Mouse (Mus musculus): Measurements from ENCODE around the gene Slc4a1.
A peak's percentile ranks its signal among the peaks of the same experiment; 100 is the strongest.

The Slc4a1 gene

DNA sequence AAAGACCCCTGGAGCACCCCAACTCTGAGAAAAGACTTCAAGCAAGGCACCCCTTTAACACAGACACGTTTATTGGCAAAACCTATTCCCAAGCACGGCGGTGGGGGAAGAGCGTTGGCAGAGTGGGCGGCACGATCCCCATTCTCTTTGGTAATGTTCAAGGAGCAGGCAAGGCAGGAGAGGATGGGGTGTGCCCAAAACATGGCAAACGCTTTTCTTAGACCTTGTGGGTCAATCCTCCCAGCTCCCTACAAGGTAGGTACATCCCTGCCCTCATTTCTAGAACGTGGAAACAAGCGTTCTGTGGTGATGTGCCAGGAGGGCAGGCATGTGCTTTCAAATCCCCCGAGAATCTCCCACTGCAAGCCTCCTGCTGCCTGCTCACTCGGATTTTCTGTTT lies 17.2 kb downstream of the Slc4a1 start:
- no peak for DNase-seq

DNA sequence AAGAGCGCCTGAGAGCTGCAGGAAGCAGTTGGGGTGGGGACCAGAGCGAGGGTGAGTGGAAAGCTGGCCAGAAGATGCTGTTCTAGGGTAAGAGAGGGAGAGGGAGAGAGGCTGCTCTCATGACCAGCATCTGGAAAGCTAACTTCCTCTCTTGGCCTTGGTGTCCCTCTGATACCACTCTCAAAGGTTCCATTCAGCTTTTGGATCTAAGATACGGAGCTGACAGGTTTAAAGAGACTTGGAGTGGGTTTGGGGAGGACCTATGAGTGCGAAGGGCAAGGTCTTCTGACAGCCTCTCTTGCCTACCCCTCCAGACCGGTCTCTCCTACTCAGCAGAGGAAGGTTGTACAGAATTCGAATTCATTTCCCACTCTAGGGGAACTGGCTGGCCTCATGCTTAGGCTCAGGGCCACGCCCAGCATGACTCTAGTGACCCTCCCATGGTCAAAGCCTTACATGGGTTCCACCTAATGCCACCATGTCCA lies 17.9 kb downstream of the Slc4a1 start:
- DNase-seq = no peak

DNA sequence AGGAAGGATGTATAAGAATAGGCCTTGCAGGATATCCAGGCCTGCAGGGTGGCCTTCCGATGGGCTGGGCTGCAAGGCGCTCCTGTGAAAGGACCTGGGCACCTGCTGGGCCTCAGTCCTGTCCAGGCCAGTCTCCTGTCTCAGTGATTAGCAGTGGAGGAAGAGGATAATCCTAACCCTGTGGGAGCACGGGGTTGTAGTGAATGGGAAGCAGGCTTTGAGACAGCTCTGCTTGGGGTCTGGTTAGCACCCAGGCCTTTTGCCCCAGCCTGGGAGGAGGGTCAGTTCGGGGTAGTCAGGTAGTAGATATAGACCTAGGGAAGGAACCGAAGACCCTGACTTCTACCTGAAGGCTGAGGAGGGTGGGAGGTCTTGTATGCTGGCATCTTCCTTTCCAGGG lies 18.3 kb downstream of the Slc4a1 start:
- no peak for DNase-seq

DNA sequence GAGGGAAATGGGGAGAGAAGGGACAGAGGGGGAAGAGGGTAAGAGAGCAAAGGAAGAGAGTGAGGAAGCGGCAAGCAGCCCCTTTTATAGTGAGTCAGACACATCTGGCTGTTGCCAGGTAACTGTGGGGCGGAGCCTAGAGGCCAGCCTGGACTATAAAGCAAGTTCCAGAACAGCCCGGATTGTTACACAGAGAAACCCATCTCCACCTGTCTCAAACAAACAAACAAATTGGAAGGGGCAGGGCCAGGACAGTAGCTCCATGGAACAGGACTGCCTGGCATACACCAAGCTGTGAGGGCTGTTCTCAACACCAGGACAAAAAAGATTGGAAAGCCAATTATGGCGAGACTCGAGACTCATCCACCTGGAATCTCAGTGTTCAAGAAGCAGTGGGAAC lies 19.1 kb downstream of the Slc4a1 start:
- DNase-seq = no peak

DNA sequence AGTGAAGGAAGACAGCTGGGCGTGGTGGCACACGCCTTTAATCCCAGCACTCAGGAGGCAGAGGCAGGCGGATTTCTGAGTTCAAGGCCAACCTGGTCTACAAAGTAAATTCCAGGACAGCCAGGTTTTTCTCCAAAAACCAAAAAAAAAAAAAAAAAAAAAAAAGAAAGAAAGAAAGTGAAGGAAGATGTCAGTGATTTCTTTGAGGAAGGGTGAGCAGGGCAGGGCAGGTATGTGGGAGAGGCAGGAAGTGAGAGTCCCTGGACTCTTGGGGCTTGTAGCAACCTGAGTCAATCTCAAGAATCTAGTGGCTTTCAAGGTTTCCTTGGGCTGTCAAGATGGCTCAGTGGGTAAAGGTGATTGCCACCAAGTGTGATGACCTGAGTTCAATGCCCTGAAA lies 21.5 kb downstream of the Slc4a1 start:
- DNase-seq = no peak

DNA sequence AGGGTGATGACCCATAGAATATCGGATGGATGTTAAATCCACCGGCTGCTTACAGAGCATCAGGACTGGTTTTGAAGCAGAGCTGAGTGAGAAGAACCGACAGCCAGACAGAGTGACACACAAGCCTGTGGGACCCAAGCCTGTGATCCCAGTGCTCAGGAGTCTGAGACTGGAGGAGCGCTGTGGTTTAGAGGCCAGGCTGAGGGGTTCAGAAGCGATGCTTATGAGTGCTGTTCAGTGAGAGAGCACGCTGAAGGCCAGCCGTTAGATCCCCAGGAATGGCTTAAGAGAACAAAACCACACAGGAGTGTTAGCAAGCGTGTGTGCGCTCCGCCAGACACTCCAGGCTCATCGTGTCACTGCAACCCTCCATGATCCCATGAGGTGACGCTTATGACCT lies 23.3 kb downstream of the Slc4a1 start:
- DNase-seq = no peak

DNA sequence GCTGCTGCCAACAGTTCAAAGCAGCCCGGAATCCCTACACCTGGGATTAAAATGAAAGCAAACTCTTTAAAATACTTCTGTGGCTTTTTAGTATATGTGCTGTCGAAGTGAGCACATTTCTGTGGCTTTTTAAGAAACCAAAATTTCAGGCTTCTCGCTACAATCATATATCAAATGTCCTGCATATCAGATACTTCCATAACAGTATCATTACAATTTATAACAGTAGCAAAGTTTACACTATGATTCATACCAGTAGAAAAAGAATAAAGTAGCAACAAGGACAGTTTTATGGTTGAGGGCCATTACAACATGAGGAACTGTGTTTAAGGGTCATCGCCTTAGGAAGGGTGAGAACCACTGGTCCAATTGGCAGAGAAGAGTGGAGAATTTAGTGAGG lies 24.9 kb downstream of the Slc4a1 start:
- DNase-seq = no peak

DNA sequence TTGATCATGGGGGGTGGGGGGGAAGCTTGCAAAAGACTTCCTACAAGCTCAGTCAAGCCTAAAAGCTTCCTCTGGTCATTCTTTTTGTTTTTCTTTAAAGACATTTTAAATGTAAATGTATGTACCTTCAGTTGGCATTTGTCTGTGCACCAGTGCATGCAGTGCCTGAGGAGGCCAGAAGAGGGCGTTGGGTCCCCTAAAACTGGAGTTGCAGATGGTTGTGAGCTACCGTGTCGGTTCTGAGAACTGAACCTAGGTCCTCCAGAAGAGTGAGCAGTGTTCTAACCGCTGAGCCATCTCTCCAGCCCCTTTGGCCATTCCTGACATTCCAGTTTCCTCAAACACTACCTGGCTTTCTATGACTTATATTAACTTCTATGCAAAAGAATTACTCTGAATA lies 26.4 kb downstream of the Slc4a1 start:
- no peak for DNase-seq

DNA sequence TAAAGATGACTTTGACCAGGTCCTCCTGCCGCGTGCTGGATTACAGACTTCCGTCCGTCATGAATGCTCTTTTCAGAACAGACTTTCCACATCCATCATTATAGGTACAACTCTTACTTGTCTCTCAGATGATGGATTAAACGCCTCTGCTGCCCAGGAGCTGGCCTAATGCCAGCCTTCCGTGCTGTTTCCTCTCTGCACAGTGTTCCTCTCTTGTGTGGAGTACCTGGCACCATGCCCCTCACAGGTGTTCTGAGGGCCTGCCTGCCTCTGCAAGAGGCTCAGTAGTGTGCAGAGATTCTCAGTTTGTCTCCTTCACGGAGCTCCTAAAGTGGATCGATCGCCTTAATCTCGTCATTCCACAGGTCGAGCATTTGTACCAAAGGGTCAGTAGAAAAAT lies 26.8 kb downstream of the Slc4a1 start:
- no peak for DNase-seq

DNA sequence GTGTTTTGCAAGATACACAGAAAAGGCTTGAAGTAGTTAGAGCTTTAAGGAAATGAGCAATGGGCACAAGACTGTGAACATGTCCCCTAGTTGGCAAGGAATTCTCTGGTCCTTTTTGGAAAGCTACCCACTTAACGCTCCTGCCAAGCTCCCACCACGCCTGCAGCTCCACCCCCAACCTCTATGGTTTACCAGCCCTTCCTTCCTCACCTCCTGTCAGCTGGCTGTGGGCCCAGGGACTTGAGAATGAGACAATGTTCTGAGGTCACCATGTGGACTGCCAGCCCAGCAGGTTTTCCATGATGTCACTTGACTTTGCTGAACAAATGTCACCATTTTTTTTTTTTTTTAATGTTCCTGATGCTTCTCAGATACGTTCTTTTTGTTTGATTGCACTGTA lies 27.4 kb downstream of the Slc4a1 start:
- peak; percentile 67 for DNase-seq

DNA sequence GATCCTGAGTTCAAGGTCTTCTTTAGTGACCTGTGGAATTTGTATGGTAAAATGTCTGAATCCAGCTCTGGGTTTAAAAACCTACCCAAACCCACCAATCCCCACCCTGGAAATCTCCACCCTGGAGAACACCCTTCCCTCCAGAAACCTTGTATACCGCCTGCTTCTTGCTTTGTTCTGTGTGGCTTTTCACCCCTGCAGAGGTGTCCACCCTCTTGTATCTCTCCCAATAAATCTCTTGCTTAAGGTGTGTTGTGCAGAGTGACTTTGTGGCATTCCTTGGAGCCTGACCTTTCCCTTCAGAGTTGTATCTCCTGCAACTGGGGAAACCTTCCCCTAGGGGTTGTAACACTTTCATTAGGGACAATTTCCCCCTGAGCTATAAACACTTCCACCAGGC lies 28.1 kb downstream of the Slc4a1 start:
- no peak for DNase-seq

DNA sequence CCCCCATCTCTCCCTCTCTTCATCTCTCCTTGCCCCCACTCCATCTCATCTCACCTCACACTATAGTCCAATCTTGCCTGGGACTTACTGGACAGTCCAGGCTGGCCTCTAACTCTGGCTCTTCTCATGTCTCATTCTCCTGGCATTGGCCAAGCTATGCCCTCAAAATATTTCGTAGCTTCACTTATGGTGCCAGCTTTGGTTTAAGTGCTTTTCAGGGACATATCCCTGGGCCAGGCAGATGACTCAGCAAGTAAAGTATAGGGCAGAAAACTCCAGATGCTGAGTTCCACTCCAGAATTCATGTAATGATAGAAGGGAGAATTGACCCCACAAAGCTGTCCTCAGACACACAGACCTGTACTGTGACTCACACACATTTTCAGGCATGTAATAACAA lies 29.8 kb downstream of the Slc4a1 start:
- no peak for DNase-seq

DNA sequence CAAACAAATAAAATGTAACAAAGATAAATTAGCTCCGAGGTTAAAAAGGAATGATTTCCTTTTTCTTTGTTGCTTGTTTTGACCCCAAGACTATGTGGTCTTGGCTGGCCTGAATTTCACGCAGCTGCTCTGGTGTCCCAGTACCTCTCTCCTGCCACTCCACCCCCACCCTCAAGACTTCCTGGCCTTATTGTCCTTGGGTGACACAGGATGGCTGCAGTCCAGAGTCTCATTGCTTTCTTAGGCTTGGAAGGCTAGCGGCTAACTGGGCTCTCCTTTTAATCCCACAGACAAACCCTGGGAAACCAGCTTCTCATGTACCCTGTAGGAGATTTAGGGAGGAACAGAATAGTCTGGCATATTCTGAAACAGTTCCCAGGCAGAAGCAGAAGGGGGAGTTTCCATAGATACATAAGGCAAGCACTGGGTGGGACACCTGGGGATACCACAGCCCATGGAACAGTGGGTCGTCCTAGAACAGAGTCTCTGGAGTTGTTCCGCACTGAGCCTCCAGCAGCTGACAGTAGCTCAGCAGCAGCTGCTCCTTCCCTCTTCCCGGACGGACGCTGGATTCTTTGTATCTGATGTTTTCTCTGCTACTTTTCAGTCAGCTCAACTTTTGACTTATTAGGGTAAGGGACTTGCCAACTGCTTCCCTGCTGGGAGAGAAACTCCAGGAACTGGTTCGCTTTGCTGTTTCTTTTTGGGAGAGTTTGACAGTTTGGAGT lies 30.9 kb downstream of the Slc4a1 start:
- DNase-seq = no peak

DNA sequence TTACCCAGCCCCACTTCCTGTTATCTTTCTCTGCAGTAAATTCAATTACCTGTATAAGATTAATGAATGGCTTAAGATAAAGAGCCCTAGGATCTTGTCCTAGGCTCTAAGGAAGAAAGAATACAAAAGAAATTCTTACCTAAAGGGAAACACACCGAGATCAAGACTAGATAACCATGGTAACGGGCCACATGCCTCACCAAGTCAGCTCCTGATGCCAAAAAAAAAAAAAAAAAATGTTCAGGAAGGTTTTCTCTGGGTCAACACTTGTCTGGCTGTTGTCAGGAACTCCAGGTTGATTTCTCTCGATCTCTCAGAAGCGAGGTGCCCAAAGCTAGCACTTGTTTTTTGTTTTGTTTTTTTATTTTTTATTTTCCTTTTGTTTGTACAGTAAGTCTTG lies 32.0 kb downstream of the Slc4a1 start:
- no peak for DNase-seq

DNA sequence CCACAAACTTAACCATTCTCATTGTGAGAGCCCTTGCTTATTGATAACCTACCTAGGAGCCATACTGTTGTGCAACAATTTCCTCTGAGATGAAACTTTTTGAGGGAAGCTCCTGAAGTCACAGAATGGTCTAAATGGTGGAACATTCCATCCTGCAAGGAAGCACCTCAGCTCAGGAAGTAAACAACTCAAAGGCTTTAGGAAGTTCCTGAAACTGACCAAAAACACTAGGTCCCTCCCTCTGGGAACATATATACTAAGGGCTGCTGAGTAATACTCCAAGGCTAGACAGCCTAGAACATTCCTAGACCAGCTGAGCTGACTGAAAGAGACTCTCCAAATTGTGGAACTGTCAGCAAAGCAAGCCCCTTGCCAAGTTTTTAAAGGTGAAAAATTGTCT lies 32.9 kb downstream of the Slc4a1 start:
- no peak for DNase-seq

DNA sequence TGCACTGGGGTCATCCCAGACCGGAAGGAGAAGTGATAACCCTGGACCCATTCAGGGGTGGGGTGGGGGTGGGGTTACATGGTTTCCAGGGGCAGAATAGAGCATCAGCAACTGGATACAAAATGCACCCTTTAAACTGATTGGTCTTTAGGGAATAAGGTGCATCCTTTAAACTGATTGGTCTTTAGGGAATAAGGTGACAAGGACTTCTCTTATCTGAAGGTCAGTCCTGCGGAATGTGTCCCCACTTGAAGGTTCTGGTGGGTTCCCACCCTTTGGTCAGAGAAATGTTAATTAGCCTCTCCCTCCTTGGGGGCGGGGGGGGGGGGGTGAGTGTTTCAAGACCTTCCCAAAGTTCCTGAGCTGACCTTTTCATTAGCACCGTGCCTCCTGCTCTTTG lies 34.2 kb downstream of the Slc4a1 start:
- DNase-seq = no peak

DNA sequence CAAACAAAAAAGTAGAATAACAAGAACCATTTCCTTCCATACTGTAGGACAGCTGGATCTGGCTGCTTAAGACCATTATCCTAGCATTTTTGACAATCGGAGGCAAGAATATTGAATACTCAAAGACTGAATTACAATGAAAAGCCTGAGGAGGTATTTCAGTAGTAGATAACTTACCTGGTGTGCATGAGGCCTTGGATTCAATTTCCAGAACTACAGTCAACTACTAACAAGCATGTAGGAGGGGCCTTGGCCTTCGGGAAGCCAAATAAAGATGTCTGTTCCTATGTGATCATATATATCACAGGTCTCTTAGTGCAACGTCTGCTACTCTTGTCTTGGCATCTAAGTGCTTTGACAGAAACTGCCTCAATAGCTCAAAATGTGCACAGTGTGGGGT lies 36.0 kb downstream of the Slc4a1 start:
- DNase-seq = no peak

DNA sequence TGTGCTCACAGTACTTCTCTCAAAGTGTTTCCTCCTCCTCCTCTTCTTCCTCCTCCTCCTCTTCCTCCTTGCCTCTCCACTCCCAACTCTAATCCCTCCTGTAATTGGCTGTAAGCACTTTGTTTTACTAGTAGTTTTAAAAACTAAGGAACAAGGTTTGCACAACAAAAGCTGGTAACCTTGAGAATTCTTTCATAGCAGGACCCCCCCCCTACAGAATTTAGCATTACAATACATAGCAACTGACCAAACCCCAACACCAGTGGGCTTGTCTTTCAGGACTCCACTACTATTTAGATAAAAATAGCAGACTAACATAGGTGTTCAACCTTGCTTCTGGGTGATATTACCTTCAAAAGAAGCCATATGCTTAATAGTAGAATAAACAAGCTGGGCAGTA lies 36.5 kb downstream of the Slc4a1 start:
- no peak for DNase-seq

DNA sequence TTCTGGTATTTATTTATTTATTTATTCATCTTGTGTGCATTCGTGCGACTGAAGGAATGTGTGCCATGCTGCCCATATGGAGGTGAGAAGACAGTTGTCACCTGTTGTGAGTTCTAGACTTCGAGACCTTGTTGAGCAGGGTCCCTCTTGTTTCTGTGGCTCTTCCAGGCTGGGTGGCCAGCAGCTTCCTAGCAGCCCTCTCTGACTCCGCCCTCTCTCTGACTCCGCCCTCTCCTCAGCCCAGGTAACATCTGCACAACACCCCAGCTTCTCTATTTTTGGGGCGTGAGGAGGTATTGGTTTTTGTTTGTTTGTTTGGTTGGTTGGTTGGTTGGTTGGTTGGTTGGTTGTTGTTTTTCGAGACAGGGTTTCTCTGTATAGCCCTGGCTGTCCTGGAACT lies 38.2 kb downstream of the Slc4a1 start:
- no peak for DNase-seq

DNA sequence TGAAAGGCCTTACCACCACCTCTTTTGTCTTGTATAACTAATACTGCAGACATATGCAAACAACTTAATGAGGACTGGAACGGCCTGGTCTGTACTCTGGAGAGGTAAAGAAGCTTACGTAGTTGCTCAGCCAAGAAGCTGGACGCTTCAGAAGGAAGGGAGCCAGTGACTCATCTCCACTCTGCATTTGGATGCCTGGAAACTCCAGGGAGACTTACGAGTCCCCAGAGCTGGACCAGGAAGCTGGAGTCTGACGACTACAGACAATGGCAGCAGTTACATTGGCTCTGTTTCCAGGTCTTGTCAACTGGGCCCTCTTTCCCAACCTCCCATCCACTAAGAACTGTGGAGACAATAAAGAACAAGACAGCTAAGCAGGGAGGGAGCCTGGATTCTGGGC lies 38.8 kb downstream of the Slc4a1 start:
- DNase-seq = no peak

DNA sequence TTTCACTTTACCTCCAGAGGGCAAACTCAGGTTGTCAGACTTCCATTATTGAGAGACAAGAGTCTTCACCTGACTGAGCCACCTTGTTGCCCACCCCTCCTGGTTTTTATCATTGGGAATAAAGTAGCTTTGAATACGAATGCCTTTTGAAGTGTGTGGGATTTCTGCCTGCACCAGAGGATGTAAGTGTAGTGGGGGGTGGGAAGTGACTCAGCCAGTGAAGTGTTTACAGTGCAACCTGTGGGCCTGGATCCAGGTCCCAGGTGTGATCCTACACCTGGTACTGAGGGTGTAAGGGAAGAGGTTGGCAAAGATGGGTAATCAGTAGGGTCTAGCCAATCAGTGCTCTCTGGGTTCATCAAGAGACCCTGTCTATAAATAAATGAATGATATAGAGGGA lies 42.5 kb downstream of the Slc4a1 start:
- DNase-seq = no peak

DNA sequence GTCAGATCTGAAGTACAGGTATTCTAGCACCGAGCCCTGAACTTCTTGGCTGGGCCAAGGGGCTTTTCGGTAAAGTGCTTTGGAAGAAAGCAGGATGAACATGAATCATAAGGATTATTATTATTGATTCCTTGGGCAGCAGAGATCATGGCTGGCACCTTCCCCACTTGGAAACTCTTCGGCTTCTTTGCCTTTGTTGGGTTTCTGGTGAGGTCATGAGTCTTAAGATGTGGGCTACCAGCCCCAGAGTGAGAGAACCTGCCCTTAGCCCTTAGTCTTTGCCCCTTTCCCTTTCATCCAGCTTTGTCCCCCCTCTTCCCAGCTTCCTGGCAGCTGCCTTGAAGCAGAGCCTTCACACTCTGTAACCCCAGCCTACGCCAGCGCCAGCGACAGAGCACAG lies 44.1 kb downstream of the Slc4a1 start:
- DNase-seq = no peak

DNA sequence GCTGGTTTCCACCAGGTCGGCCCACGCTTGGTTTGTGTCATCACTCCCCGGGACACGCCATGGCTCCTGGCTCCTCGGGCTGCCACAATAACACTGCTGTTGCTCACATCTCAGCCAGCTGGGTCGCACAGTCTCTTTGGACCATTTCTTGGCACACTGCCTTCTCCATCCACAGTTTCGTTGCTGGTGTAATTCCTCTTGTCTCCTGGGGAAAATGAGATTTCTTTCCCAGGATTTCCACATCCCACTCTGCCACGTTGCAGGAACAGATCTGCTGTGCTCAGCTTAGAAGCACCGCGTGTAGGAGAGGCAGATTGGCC lies 45.4 kb downstream of the Slc4a1 start:
- peak; percentile 85 for DNase-seq

DNA sequence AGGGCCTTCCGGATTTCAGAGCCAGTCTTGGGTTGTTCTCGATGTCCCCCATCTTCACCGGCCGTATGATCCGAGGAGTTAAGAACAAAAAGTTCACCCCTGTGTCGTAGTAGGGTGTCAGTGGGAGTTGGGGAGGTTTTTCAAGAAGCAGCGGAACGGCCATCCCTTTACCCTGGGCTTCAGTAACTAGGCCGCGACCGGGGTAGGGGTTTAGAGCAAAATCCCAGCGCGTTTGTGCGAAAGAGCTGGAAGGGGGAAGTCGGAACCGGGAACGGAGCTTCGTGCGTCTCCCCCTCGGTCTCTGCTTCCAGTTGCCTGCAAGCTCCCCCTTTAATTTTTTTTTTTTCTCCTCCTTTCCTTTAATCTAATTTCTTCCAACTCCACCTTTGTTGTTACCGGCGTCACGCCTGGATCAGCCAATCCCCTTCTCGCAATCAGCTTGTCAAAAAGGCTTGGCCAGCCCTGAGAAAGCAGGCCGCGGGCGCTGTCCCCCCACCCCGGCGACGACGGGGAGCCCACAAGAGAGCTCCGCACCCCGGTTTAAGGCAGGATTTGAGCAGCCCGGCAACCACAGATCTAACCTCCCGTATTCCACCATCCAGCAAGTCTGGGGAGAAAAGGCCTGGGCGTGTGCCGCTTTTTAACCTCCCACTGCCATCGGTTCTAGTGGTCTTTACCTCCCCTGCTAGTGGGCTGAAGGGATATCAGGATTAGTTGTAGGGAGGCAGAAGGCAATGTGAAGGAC lies 45.9 kb downstream of the Slc4a1 start:
- DNase-seq = peak; percentile 94

DNA sequence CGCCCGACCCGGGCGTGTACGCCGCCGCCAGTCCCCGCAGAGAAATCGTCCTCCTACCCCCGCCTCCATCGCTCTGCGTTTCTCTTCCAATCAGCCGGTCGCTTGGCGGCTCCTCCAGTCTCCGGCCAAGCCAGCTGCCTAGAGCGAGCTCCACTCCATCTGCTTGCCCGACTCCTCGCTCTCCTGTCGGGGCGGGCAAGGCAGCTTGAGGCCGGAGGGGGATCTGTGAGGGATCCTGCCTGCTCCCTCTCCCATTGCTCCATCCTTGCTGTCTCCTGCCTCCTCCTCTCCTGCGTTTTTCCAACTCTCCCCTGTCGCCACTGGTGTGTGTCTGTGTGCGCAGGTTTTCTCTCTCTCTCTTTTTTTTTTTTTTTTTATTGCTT lies 46.6 kb downstream of the Slc4a1 start, which contains the start of gene Ubtf:
Gene Ubtf (minus strand): TSS at position 333 of the 383 bp plus-strand sequence.
- peak; percentile 88 for DNase-seq
